Mouse (Mus musculus) c-Kit-positive CD71-negative TER-119-negative erythroid progenitor cells, embryonic 14.5 days (primary cell): ENCODE data around the gene Mkln1.

Source experiments
- DNase-seq: peaks from one replicate; pipeline ENCODE4 v3.0.0-alpha.2; 2013; ENCODE audit warnings: low read depth

Gene Mkln1

GRCm38 (mm10) chr6:31517681-31518337 is 119.3 kb downstream of the Mkln1 start:
- no peak for DNase-seq

DNA sequence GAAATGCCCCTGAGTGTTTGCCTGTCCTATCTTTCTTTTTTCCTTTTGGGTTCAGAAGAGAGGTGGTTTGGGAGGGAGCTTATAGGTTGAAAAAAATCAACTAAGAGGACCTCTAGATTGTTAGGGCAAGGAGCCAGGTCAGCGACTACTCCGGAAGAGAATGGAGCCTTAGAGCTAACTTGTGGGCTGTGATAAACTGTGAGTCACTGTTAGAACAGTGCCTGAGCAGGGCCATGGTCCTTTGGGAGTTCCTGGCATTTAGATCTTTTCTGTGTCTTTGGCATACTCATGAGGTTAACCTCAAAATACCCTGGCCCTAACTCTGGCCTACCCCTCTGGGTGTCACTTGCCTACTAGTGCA is 119.8 kb downstream of the Mkln1 start:
- no peak for DNase-seq

DNA sequence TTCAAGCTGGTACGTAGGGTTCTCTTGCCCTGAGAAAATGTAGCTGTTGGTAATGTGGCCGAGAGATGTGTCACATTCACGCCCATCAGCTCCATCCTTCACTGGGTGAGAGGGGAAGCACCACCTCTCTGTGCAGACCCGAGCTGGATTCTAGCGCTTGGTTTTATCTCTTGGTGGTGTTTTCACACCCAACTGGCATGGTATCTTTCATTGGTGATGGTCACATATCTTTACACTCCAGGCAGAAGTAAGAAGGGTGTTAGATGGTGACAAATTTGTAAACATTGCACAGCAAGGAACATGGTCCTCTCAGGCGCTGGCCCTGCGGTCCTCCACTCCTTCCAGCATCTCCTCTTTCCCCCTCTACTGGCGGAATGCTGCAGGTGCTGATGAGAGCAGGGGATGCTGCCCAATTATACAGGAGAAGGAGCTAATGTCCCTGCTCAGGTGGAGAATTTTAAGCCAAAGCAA is 120.5 kb downstream of the Mkln1 start:
- peak; percentile 29 for DNase-seq

GRCm38 (mm10) chr6:31520486-31521215 is 122.1 kb downstream of the Mkln1 start:
- DNase-seq: no peak

- no peak for DNase-seq
Measured at GRCm38 (mm10) chr6:31521491-31522355, 123.2 kb downstream of the Mkln1 start.

GRCm38 (mm10) chr6:31522478-31522877 is 123.9 kb downstream of the Mkln1 start:
- no peak for DNase-seq

GRCm38 (mm10) chr6:31523039-31523438 is 124.5 kb downstream of the Mkln1 start:
- DNase-seq: no peak

DNA sequence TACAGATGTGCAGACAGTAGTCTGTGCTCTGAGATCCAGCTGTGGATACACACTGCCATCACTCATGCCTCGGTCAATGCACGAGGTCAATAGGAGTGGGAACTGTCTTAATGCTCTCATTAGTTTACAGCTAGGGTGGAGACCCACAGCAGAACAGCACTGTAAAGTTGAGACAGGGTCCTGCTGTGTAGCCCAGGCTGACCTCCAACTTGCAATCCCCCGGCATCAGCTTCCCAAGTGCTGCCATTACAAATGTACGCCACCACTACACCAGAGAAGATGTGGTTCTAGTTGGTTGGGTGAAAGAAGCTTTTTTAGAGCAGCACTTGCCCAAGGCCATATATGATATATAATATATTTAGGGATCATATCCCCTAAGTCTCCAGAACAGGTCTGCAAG is 125.1 kb downstream of the Mkln1 start:
- DNase-seq: no peak

- no peak for DNase-seq
Measured at GRCm38 (mm10) chr6:31524121-31524520, 125.6 kb downstream of the Mkln1 start.

GRCm38 (mm10) chr6:31524647-31525046 is 126.1 kb downstream of the Mkln1 start:
- no peak for DNase-seq

DNA sequence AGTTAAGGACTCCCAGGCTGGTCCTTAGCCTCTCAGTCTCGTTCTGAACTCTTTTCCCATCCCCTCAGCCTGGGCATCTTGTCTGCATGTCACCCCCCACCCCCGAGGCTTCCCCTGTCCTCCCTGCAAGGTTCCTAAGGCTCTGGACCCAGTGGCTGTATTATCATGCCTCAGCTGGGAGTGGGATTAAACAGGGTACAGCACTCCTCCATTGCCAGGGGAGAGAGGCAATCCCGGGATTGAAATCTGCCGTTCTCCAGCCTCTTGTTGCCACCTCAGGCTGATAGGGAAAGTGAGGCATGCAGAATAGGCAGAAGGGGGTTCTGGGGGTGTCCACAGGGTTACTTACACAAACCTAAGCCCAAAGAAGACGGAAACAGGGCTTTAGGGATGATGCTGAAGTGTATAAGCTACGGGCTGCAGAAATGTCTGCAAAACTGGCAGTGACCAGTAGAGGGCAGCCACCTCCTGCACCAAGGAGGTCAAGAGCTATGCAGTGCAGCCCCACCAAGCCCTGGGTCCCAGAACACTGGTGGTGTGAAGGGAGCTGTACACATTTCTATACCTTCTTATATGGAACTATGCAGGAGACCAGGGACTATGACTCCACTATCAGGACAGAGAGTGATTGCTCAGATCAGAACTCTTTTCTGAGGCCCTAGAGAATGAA is 126.8 kb downstream of the Mkln1 start:
- DNase-seq: peak; percentile 57

- DNase-seq: no peak
Measured at GRCm38 (mm10) chr6:31526929-31527328, 128.4 kb downstream of the Mkln1 start.

- peak; percentile 55 for DNase-seq
Measured at GRCm38 (mm10) chr6:31527897-31528296, 129.4 kb downstream of the Mkln1 start.

- no peak for DNase-seq
Measured at GRCm38 (mm10) chr6:31528339-31528738, 129.8 kb downstream of the Mkln1 start.

GRCm38 (mm10) chr6:31531880-31532279 is 133.3 kb downstream of the Mkln1 start:
- no peak for DNase-seq

DNA sequence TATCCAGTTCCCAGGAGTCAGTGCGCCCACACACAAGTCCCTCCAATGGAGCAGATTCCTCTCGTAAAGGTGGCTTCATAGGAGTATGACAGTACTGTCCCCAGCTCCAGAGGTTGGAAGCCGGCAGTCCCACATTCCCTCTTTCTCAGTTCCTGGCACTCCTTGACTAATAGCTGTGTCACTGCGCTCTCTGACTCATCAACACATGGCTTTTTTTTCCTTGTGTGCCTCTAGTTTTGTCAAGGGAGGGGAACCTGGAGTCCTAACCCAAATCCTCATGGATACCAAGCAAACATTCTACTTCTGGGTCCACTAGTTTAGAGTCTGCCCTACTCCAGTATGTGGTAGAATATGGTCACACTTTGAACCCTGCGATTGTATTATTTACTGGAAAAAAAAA is 136.2 kb downstream of the Mkln1 start:
- no peak for DNase-seq

- DNase-seq: no peak
Measured at GRCm38 (mm10) chr6:31537193-31537592, 138.7 kb downstream of the Mkln1 start.

GRCm38 (mm10) chr6:31538112-31538511 is 139.6 kb downstream of the Mkln1 start:
- no peak for DNase-seq

- DNase-seq: no peak
Measured at GRCm38 (mm10) chr6:31540018-31540417, 141.5 kb downstream of the Mkln1 start.

DNA sequence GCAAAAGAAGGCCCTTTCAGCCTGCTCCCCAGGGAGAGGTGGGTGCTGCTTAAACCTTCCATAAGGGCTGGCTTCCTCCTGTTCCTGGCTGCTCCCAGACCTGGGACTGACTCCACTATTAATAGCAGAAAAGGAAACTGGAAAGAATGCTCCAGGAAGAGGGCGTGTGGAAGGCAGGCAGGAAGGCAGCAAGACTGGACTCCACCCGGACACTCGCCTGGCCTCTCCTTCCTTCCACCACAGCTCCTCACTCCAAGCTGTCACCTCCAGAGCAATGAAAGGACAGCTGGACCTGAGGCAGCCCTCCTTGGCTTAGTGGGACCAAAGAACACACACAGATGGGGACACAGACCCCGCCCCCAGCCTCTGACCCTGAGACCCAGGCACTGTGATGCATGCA is 145.8 kb downstream of the Mkln1 start:
- DNase-seq: no peak

GRCm38 (mm10) chr6:31549361-31550051 is 151.0 kb downstream of the Mkln1 start:
- no peak for DNase-seq
